Mouse (Mus musculus) naive thymus-derived CD4-positive, alpha-beta T cell, adult 2 months (primary cell): ENCODE results near the gene Fam120c.
A peak's percentile ranks its signal among the peaks of the same experiment; 100 is the strongest.
"Not testable (repeated sequence)": the region's sequence is repeated elsewhere in the genome, so short reads cannot be mapped to it uniquely, and the experiment has no call there.

ENCODE experiments used
- DNase-seq: peaks from one replicate; pipeline ENCODE4 v3.0.0-alpha.2; 2011; ENCODE audit warnings: low read depth

Gene Fam120c

DNA sequence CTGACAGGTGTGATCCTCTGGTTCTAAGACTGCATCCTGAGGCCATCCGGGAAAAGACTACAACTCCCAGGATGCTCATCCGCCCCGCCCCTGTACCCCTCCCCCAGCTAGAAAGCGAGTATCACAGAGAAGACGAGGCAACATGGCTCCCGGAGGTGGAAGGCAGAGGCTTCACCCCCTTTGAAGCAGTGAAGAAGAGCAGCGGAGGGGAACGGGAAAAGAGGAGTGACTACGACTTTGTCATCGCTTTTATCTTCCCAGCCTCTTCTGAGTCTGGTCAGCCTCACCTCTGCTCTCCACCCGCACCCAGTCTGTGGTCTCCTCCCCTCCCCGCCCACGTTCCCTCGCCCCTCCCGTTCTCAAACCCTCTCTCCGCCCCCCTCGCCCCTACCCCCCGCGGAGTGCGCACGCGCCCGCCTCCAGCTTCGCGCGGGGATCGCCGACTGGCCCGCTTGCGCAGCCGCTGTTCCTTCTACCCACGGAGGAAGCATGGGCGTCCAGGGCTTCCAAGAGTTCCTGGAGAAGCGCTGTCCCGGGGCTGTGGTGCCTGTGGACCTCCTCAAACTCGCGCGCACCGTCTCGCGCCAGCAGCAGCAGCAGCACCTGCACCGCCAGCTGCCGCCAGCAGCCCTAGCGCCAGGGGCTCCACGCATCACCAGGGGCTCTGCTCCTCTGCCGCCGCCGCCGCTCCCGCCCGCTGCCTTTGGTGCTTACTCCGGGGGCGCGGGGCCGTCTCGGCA is at the start of gene Fam120c:
Gene Fam120c (plus strand): TSS at position 415 of the 740 bp plus-strand sequence.
- DNase-seq = peak; percentile 91

DNA sequence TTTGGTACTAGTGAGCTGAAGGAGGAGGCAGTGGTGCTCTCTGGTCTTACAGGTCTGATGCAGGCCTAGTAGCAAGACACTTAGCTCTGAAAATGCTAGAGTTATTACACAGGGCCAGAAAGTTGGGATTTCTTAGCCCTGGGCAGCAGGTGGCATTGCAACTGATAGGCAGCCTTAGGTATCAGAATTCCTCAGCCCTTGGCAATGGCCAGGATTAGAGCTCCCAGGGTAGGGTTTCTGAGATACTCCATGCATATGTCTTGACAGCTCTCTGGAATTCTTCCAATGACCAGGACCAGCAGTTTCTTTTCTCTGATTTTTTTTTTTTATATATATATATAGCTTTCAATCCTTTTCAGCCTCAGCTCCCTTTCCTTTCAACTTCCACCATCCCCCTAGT is 45.6 kb upstream of the Fam120c start:
- DNase-seq = no peak

DNA sequence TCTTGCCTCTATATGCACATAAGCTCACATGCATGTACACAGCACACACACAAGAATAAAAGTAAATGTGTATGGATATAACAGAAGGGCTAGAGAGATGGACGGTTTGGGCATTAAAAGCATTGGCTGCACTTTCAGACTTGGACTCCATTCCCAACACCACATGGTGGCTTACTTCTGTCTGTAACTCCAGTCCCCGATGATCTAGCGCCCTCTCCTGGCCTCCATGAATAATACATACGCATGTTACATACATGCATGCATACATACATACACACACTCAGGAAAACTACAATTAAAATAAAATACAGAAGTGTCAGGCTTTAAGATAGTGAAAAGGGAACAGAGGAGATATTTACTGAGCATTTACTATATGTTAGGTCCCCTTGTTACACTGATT is 30.2 kb upstream of the Fam120c start:
- DNase-seq = peak; percentile 1

DNA sequence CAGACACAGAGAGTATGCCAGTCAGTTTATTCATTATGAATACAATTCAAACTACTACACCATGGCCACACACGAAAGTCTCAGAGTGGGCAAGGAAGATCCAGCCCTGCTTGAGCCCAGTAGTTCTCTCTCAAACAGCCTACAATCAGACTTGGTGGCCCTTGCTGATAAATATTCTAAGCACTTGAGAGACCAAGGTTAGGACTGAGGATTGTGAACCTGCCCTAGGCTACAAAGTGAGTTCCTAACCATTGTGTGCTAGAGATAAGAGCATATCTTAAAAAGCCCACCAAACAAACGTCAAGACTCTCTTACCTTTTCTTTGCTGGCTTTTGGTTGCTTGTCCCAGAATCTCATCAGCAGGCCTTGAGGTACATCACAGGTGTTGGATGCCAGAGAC is 10.4 kb upstream of the Fam120c start:
- no peak for DNase-seq

- no peak for DNase-seq
Observed at GRCm38 (mm10) chrX:151337804-151338203, 6.2 kb upstream of the Fam120c start.

DNA sequence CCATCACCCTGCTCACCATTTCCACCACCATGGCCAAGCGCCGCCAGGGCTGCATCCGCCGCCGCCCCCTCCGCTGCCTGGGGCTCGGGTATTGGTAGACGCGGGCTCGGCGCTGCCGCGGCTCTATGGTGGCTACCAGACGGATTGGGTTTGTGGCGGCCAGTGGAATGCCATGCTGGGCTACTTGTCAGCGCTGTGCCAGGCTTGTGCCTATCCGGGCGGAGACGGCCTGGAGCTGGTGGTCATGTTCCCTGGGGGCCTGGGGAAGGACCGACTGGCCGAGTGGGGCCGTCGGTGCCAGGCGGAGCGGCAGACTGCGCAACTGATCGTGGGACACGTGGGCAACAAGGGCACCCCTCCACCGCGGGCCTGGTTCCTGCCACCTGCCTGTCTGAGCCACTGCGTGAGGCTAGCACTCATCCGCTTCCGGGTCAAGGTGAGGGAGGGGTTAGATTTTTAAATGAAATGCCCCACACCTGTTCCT is 568 bp downstream of the Fam120c start:
- peak; percentile 71 for DNase-seq

- DNase-seq = no peak
Observed at GRCm38 (mm10) chrX:151345333-151346125, 1.6 kb downstream of the Fam120c start.

DNA sequence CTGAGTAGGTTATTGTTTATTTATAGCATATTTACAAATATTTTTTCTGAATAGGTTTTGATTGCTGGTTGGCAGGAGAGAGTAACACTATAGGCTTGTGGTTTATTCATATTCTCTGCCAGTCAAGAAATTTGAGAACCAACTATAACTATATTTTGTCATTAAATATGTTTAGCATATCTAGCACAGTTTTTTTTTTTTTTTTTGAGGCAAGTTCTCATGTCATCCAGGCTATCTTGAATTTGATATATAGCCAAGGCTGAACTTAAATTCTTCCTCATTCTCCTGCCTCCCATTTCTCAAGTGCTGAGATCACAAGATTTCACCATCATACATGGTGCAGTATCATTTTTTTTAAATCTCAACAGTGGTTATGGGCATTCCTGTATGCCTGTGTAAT is 3.3 kb downstream of the Fam120c start:
- no peak for DNase-seq

GRCm38 (mm10) chrX:151349322-151349721 is 5.3 kb downstream of the Fam120c start:
- DNase-seq = no peak

DNA sequence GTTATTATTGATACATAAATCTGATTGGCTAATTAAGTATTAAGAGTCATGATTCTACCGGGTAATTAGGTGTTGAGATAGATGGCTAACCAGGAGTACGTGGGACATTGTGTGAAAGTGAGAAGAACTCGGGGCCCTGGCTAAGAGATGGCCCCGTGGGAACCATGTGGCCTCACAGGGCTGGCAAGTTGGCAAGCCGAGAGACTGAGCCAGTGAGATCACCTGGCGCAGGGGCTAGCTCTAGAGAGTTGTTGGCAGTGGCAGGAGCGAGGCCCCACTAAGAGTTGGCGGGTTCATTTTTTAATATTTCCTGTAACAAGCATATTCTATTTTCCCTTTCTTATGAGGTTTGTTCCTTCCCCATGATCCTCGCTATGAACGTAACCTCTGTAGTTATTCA is 74.8 kb downstream of the Fam120c start:
- DNase-seq = no peak

GRCm38 (mm10) chrX:151420791-151421190 is 76.8 kb downstream of the Fam120c start:
- DNase-seq = no peak

DNA sequence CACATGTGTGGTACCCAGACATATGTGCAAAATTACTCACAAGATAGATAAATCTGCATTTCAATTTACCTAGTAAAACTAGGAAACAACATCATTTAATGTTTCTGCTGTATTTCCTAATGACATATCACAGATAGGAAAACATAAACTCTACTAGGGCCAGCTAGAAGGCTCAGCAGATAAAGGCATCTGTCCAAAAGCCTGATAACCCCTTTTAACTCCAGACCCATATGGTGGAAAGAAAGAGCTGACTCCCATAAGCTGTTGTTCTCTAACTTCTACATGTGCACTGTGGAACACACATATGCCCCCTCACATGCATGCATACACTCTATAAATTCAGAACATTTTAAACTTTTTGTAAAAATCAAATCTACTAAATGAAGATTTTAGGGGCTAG is 99.7 kb downstream of the Fam120c start:
- no peak for DNase-seq

GRCm38 (mm10) chrX:151444189-151444588 is 100.2 kb downstream of the Fam120c start:
- DNase-seq = no peak

- no peak for DNase-seq
Observed at GRCm38 (mm10) chrX:151488128-151488527, 144.2 kb downstream of the Fam120c start.

DNA sequence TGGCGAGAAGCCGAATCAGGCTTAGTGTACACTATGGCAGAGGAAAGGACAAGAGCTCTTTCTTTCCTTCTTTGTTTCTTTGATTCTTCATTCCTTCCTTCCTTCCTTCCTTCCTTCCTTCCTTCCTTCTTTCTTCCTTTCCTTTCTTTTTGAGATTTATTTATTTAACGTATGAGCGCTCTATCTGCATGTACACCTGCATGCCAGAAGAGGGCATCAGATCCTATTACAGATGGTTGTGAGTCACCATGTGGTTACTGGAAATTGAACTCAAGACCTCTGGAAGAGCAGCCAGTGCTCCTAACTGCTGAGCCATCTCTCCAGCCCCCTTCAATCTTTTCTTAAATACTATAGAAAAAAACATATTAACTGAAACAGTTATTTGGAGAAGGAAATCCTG is 149.3 kb downstream of the Fam120c start:
- not testable (repeated sequence) for DNase-seq

- no peak for DNase-seq
Observed at GRCm38 (mm10) chrX:151496596-151496995, 152.6 kb downstream of the Fam120c start.

- DNase-seq = no peak
Observed at GRCm38 (mm10) chrX:151508536-151508935, 164.6 kb downstream of the Fam120c start.

DNA sequence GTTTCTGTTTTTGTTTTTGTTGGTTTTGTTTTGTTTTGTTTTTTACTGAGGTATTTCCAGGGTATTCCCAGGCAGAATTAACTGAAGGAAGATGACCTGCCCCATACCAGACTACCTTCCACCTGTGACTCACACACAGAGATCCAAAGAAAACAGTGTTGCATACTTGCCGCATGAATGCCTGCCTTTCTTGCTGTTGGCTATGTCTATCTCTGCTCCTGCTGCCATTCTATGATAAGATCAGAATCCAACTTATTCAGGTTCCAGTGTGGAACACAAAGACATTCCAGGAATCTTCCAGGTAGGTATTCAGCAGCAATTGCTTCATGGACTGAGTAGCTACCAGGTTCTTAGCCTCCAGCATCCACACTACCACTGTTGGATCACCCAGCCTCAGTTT is 165.9 kb downstream of the Fam120c start:
- no peak for DNase-seq

- no peak for DNase-seq
Observed at GRCm38 (mm10) chrX:151513066-151513465, 169.1 kb downstream of the Fam120c start.

GRCm38 (mm10) chrX:151513694-151514093 is 169.7 kb downstream of the Fam120c start:
- DNase-seq = no peak

GRCm38 (mm10) chrX:151518181-151518580 is 174.2 kb downstream of the Fam120c start:
- DNase-seq = no peak

DNA sequence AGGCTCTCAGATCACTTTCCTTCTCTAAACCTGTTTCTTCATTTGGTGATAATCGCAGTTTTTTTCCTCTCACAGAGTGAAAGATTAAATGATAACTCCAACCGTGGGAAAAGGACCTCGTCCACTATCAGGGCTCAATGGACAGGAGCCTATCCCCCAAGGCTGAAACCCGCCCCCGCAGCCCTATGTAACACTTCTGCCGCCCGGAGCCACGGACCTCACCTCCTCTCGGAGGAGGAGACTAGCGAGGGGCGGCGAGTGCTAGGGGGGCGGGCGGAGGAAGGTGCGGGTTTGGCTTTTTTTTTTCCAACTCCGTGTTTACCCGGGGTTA is 176.1 kb downstream of the Fam120c start:
- DNase-seq = no peak
